Mouse (Mus musculus): ENCODE measurements at regions not wholly inside any gene's neighbourhood (a gene's known extent, or its start where the extent isn't known, plus 50 kb on each side); places are given as distances from the start of the nearest gene placed in this dataset.

GRCm38 (mm10) chr9:98164489-98164888 lies 122.7 kb upstream of the Nmnat3 start:
- Histone ChIP-seq H3K4me1 (replicated peaks; ENCODE audit: control insufficient read depth, insufficient read depth, low read length) (no peaks in the 10 kb centered on the region), H3K4me2 (ENCODE audit: low read length) (no peak overlapping the region), H3K9ac (ENCODE audit: low read length) (no peak overlapping the region), H3K4me3 (ENCODE audit: low read depth, low read length) (no peak overlapping the region), H3K27ac (ENCODE audit: low read depth) (no peak overlapping the region), H3K27me3 (replicated peaks; ENCODE audit: control insufficient read depth, insufficient read depth, low read length) (no peaks in the 10 kb centered on the region), H3K9me3 (ENCODE audit: control insufficient read depth, low read length) (no peaks in the 10 kb centered on the region), H3K36me3 (ENCODE audit: control insufficient read depth, insufficient read depth, low read length) (no peaks in the 10 kb centered on the region)
- ATAC-seq (replicated peaks; ENCODE audit: low FRiP score, low TSS enrichment, low read depth) (peak; percentile 53), DNase-seq (ENCODE audit: low spot score) (no peak)
- 18% methylated on average over 5 of the region's 5 CpGs for WGBS

- Histone ChIP-seq H3K4me2 (ENCODE audit: low read length) (no peak overlapping the region), H3K9me3 (ENCODE audit: control insufficient read depth, low read length) (no peaks in the 10 kb centered on the region), H3K27ac (ENCODE audit: low read depth) (no peak overlapping the region), H3K27me3 (replicated peaks; ENCODE audit: control insufficient read depth, insufficient read depth, low read length) (no peaks in the 10 kb centered on the region), H3K36me3 (ENCODE audit: control insufficient read depth, insufficient read depth, low read length) (no peaks in the 10 kb centered on the region), H3K9ac (ENCODE audit: low read length) (no peak overlapping the region), H3K4me3 (ENCODE audit: low read depth, low read length) (no peak overlapping the region), H3K4me1 (replicated peaks; ENCODE audit: control insufficient read depth, insufficient read depth, low read length) (no peaks in the 10 kb centered on the region)
- ATAC-seq (replicated peaks; ENCODE audit: low FRiP score, low TSS enrichment, low read depth) (no peak), DNase-seq (ENCODE audit: low spot score) (no peak)
- 76% methylated on average over 5 of the region's 5 CpGs for WGBS
Observed at GRCm38 (mm10) chr9:98174056-98174455, 113.2 kb upstream of the Nmnat3 start.

- H3K27me3 ChIP-seq (replicated peaks; ENCODE audit: control insufficient read depth, insufficient read depth, low read length) = no peaks in the 10 kb centered on the region
- DNase-seq (ENCODE audit: low spot score) (peak; percentile 33), ATAC-seq (replicated peaks; ENCODE audit: low FRiP score, low TSS enrichment, low read depth) (no peak)
- no peak overlapping the region for H3K4me3 ChIP-seq (ENCODE audit: low read depth, low read length)
- no peaks in the 10 kb centered on the region for H3K36me3 ChIP-seq (ENCODE audit: control insufficient read depth, insufficient read depth, low read length)
- no peak overlapping the region for H3K9ac ChIP-seq (ENCODE audit: low read length)
- 74% methylated on average over 7 of the region's 7 CpGs for WGBS
- no peak overlapping the region for H3K27ac ChIP-seq (ENCODE audit: low read depth)
- no peaks in the 10 kb centered on the region for H3K9me3 ChIP-seq (ENCODE audit: control insufficient read depth, low read length)
- no peaks in the 10 kb centered on the region for H3K4me1 ChIP-seq (replicated peaks; ENCODE audit: control insufficient read depth, insufficient read depth, low read length)
- no peak overlapping the region for H3K4me2 ChIP-seq (ENCODE audit: low read length)
Observed at GRCm38 (mm10) chr9:98176701-98177380, 110.4 kb upstream of the Nmnat3 start.

- H3K36me3 ChIP-seq (ENCODE audit: control insufficient read depth, insufficient read depth, low read length) = no peaks in the 10 kb centered on the region
Observed at GRCm38 (mm10) chr9:98180766-98181165, 106.5 kb upstream of the Nmnat3 start.

GRCm38 (mm10) chr9:98186757-98187300 lies 100.4 kb upstream of the Nmnat3 start:
- WGBS = 77% methylated on average over 10 of the region's 10 CpGs
- H3K27me3 ChIP-seq (replicated peaks; ENCODE audit: control insufficient read depth, insufficient read depth, low read length) = no peaks in the 10 kb centered on the region
- no peaks in the 10 kb centered on the region for H3K4me1 ChIP-seq (replicated peaks; ENCODE audit: control insufficient read depth, insufficient read depth, low read length)
- ATAC-seq (replicated peaks; ENCODE audit: low FRiP score, low TSS enrichment, low read depth) = no peak
- H3K9ac ChIP-seq (ENCODE audit: low read length) = no peak overlapping the region
- no peak overlapping the region for H3K27ac ChIP-seq (ENCODE audit: low read depth)
- no peak for DNase-seq (ENCODE audit: low spot score)
- no peaks in the 10 kb centered on the region for H3K36me3 ChIP-seq (ENCODE audit: control insufficient read depth, insufficient read depth, low read length)
- H3K4me3 ChIP-seq (ENCODE audit: low read depth, low read length) = no peak overlapping the region
- H3K9me3 ChIP-seq (ENCODE audit: control insufficient read depth, low read length) = no peaks in the 10 kb centered on the region
- H3K4me2 ChIP-seq (ENCODE audit: low read length) = no peak overlapping the region

More at GRCm38 (mm10) chr9:98180766-98181165, 106.5 kb upstream of the Nmnat3 start:
- ATAC-seq (replicated peaks; ENCODE audit: low FRiP score, low TSS enrichment, low read depth) (no peak), DNase-seq (ENCODE audit: low spot score) (peak; percentile 38)
- Histone ChIP-seq H3K4me1 (replicated peaks; ENCODE audit: control insufficient read depth, insufficient read depth, low read length) (no peaks in the 10 kb centered on the region), H3K27ac (ENCODE audit: low read depth) (no peak overlapping the region), H3K9me3 (ENCODE audit: control insufficient read depth, low read length) (no peaks in the 10 kb centered on the region), H3K4me3 (ENCODE audit: low read depth, low read length) (no peak overlapping the region), H3K9ac (ENCODE audit: low read length) (no peak overlapping the region), H3K27me3 (replicated peaks; ENCODE audit: control insufficient read depth, insufficient read depth, low read length) (no peaks in the 10 kb centered on the region), H3K4me2 (ENCODE audit: low read length) (no peak overlapping the region)
- WGBS = 73% methylated on average over 4 of the region's 4 CpGs

- DNase-seq (ENCODE audit: low spot score) (no peak), ATAC-seq (replicated peaks; ENCODE audit: low FRiP score, low TSS enrichment, low read depth) (no peak)
- no peaks in the 10 kb centered on the region for H3K36me3 ChIP-seq (ENCODE audit: control insufficient read depth, insufficient read depth, low read length)
- WGBS = 96% methylated on average over 2 of the region's 2 CpGs
- no peak overlapping the region for H3K27ac ChIP-seq (ENCODE audit: low read depth)
- no peak overlapping the region for H3K4me2 ChIP-seq (ENCODE audit: low read length)
- H3K9me3 ChIP-seq (ENCODE audit: control insufficient read depth, low read length) = no peaks in the 10 kb centered on the region
- no peak overlapping the region for H3K4me3 ChIP-seq (ENCODE audit: low read depth, low read length)
- no peak overlapping the region for H3K9ac ChIP-seq (ENCODE audit: low read length)
- no peaks in the 10 kb centered on the region for H3K27me3 ChIP-seq (replicated peaks; ENCODE audit: control insufficient read depth, insufficient read depth, low read length)
- no peaks in the 10 kb centered on the region for H3K4me1 ChIP-seq (replicated peaks; ENCODE audit: control insufficient read depth, insufficient read depth, low read length)
Observed at GRCm38 (mm10) chr9:98194356-98194755, 92.9 kb upstream of the Nmnat3 start.

GRCm38 (mm10) chr9:98218824-98219223 lies 68.4 kb upstream of the Nmnat3 start:
- H3K4me2 ChIP-seq (ENCODE audit: low read length) = no peak overlapping the region
- no peak overlapping the region for H3K4me3 ChIP-seq (ENCODE audit: low read depth, low read length)
- ATAC-seq (replicated peaks; ENCODE audit: low FRiP score, low TSS enrichment, low read depth) (no peak; the same call in 1 of the 2 replicates), DNase-seq (ENCODE audit: low spot score) (no peak)
- WGBS = 68% methylated on average over 2 of the region's 2 CpGs
- H3K9ac ChIP-seq (ENCODE audit: low read length) = no peak overlapping the region
- no peaks in the 10 kb centered on the region for H3K36me3 ChIP-seq (ENCODE audit: control insufficient read depth, insufficient read depth, low read length)
- H3K9me3 ChIP-seq (ENCODE audit: control insufficient read depth, low read length) = no peaks in the 10 kb centered on the region
- no peaks in the 10 kb centered on the region for H3K27me3 ChIP-seq (replicated peaks; ENCODE audit: control insufficient read depth, insufficient read depth, low read length)
- H3K27ac ChIP-seq (ENCODE audit: low read depth) = no peak overlapping the region
- no peaks in the 10 kb centered on the region for H3K4me1 ChIP-seq (replicated peaks; ENCODE audit: control insufficient read depth, insufficient read depth, low read length)

- Histone ChIP-seq H3K27me3 (replicated peaks; ENCODE audit: control insufficient read depth, insufficient read depth, low read length) (no peaks in the 10 kb centered on the region), H3K36me3 (ENCODE audit: control insufficient read depth, insufficient read depth, low read length) (no peaks in the 10 kb centered on the region), H3K27ac (ENCODE audit: low read depth) (no peak overlapping the region), H3K4me3 (ENCODE audit: low read depth, low read length) (no peak overlapping the region), H3K9me3 (ENCODE audit: control insufficient read depth, low read length) (no peaks in the 10 kb centered on the region), H3K4me2 (ENCODE audit: low read length) (no peak overlapping the region), H3K9ac (ENCODE audit: low read length) (no peak overlapping the region), H3K4me1 (replicated peaks; ENCODE audit: control insufficient read depth, insufficient read depth, low read length) (no peaks in the 10 kb centered on the region)
- DNase-seq (ENCODE audit: low spot score) (no peak), ATAC-seq (replicated peaks; ENCODE audit: low FRiP score, low TSS enrichment, low read depth) (no peak)
- WGBS = 85% methylated on average over 8 of the region's 8 CpGs
Observed at GRCm38 (mm10) chr9:98220367-98220766, 66.9 kb upstream of the Nmnat3 start.

- H3K4me1 ChIP-seq (replicated peaks; ENCODE audit: control insufficient read depth, insufficient read depth, low read length) = no peaks in the 10 kb centered on the region
- ATAC-seq (replicated peaks; ENCODE audit: low FRiP score, low TSS enrichment, low read depth) (no peak), DNase-seq (ENCODE audit: low spot score) (no peak)
- no peak overlapping the region for H3K27ac ChIP-seq (ENCODE audit: low read depth)
- H3K27me3 ChIP-seq (replicated peaks; ENCODE audit: control insufficient read depth, insufficient read depth, low read length) = no peaks in the 10 kb centered on the region
- H3K36me3 ChIP-seq (ENCODE audit: control insufficient read depth, insufficient read depth, low read length) = no peaks in the 10 kb centered on the region
- 7% methylated on average over 1 of the region's 1 CpGs for WGBS
- no peak overlapping the region for H3K4me2 ChIP-seq (ENCODE audit: low read length)
- H3K4me3 ChIP-seq (ENCODE audit: low read depth, low read length) = no peak overlapping the region
- H3K9me3 ChIP-seq (ENCODE audit: control insufficient read depth, low read length) = no peaks in the 10 kb centered on the region
- no peak overlapping the region for H3K9ac ChIP-seq (ENCODE audit: low read length)
Observed at GRCm38 (mm10) chr9:98221766-98222165, 65.5 kb upstream of the Nmnat3 start.
